Mouse (Mus musculus) lung, postnatal 4 days (tissue): ENCODE measurements around the gene Bex3.

ENCODE experiments used
- DNase-seq, 2 experiments: peaks; one replicate each; pipeline ENCODE4 v3.0.0; 2021

The Bex3 gene

DNA sequence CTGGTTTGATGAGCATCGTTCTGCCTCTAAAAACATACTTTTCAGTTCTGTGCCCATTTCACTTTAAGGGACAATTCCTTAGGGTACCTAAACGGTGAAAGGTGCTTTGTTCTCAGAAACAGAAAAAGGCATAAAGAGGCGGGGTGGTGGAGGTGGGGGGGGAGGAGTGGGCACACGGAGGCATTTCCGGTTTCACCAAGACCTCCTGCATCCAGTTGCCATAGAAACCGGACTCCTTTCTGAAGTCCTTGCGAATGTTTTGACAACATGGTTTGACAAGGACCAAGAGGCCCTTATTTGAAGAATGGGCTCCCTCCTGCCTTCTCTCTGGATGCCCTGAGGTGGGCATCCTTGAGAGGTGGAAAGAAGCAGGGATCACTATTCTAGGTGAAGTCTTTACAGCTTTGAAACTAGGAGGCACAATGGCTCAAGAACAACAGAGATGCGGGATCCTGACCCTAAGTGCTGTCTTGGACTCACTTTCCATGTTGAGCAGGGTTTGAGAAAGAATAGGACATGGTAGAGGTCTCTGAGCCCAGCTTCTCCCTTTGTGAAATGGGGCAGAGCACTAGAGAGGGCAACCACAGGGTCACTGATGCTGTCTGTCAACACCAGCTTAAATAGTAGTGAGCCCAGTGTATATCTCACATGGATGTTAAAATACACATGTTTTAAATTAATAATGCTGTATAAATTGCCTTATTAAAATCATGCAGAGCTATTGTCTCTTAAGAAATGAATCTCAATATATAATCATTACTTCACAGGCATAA lies 43.9 kb downstream of the Bex3 start:
- DNase-seq, result no peak

DNA sequence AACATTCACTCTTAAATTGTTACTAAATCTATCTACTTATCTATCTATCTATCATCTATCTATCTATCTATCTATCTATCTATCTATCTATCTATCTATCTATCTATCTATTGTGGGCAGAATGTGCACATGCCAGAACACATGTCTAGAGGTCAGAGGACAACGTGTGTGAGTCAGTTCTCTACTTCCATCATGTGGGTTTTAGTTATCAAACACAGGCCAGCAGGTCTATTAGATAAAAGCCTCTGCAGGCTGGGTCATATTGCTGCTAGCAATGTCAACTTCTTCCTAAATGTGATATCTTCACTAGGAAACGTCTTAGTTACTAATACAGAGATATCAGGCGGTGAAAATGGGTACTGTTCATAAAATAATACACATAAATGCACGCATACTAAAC lies 49.9 kb downstream of the Bex3 start:
- DNase-seq, result no peak
